Mouse (Mus musculus): ENCODE results near the gene Khdrbs2.
"Not testable (repeated sequence)": the region's sequence is repeated elsewhere in the genome, so short reads cannot be mapped to it uniquely, and the experiment has no call there.

The Khdrbs2 gene

GRCm38 (mm10) chr1:32463103-32463516 is 290.6 kb downstream of the Khdrbs2 start:
- in situ Hi-C loops (cut with MboI, MseI): no loop called here

- in situ Hi-C loops (cut with MboI, MseI): loop anchor here (10.0 kb wide), 1 partner anchor 766 kb away; no protein-coding TSS in a partner anchor
Observed at GRCm38 (mm10) chr1:32471022-32471421, 298.5 kb downstream of the Khdrbs2 start.

DNA sequence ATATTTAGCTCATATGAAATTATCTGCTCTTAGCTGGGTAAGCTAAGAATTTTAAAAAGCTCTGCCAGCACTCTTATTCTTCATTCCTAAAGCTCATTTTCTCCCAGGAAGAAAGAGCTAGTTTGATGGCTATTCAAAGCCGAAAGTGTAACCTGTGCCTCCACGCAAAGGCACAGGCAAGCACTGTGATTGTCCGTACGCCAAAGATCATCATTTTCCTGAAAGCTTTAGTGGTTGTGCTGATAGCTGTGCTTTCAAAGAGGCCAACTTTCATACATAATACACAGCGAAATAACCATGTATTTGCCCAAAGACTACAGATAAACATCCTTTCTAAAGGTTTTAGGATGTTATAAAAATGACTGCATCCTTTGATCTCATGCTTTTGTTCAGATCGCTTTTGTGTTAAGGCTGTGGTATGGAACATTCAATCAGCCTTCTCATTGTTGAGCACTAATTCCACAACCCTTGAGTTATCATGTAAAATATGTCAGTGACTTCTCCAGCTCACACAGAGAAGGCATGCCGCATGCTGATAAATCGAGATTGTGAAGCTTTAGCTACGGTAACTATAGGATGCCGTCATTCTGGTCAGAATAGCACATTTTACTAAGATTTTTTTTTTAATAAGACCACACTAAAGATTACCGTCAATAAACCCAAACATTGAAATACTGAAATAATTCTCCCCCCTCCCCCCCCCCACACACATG is 299.1 kb downstream of the Khdrbs2 start:
- in situ Hi-C loops (cut with MboI, MseI): loop anchor here (10.0 kb wide), 1 partner anchor 767 kb away; no protein-coding TSS in a partner anchor

DNA sequence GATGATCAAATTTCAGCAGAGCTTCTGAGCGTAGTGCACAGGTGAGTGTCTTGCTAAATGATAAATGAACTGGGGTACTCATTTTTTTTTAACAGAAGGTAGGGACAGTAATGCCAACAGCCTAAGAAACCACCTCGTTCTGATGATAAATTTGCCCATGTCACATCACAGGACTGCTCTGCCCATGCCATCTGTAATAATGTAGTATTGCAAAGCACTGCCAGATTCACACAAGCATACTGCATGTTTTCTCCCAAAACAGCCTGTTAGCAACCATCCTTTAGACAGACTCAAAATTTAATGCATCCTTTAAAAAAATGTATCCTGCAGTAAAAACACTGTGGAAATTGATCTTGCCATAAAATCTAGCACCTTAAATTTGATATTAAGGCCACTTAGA is 315.4 kb downstream of the Khdrbs2 start:
- in situ Hi-C loops (cut with MboI, MseI): no loop called here

DNA sequence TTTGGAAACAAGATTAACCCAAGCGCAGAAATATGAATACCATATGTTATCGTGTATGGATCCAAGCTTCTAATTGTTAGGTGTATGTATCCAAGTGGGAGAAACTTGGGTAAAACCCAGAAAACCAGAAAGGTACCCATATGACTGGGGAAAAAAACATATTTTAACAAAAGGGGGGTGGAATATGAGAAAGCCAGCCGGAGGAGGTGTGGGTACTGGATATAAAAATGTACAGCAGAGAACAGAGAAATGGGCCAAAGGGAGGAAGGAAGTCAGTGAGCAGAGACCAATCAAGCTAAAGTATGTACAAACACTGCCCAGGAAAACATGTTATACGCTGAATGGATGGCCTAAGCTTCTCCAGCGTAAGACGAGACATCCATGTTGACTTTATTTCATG is 330.9 kb downstream of the Khdrbs2 start:
- in situ Hi-C loops (cut with MboI, MseI): no loop called here

DNA sequence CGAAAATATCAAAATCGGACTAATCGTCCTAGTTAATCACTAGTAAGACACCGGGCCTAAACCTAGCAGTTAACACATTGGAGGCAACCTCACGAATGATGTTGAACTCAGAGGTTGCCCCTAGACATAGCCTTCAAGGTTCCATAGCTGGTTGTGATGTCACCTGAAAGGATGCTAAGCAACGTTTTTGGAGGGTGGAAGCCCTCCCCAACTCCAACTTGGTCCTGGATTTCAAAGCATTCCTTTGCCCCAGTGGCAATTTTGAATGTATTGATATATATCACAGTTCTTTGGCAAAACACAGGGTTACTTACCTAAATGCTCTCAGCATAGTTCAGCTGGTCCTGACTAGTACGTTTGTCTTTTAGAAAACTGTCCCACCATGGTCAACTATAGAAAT is 374.7 kb downstream of the Khdrbs2 start, which contains the start of gene Gm5415:
TSS of gene Gm5415 (minus strand) at position 101 of the 400 bp plus-strand sequence.
- in situ Hi-C loops (cut with MboI, MseI): not testable (repeated sequence)

GRCm38 (mm10) chr1:32553459-32553858 is 380.9 kb downstream of the Khdrbs2 start:
- in situ Hi-C loops (cut with MboI, MseI): no loop called here

DNA sequence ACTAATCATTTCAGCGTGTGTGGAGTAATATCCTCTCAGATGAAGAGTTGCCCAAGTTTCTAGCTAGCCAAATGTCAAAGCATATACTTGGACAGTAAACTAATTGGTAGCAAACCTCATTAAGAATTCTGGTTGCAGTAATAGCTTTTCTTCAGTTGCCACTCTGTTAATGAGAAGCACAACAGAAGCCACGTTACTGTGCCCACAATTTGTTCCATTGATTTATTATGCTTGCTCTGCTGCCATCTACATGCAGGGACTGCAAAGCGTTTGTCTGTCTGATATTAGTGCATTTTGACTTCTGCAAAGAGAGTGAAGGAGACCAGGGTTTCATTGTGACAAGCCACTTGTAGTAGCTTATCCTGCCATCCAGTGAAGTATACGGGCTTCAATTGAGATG is 381.4 kb downstream of the Khdrbs2 start:
- in situ Hi-C loops (cut with MboI, MseI): no loop called here

DNA sequence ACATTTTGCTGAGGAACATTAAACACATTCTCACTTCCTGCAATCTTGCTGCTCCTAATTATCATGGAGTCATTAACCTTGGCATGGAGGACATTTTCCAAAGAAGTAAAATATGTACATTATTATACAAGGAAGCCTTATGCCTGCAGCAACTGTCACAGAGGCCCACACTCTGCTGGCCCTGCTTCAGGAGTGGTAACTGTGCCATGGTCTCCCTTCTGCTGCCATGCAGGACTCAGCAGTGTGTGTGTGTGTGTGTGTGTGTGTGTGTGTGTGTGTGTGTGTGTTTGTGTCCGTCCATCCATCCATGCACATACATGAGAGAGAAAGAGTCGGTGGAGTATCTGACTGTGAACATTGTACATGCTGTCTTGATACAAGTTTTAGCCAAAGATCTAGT is 396.4 kb downstream of the Khdrbs2 start:
- in situ Hi-C loops (cut with MboI, MseI): no loop called here

DNA sequence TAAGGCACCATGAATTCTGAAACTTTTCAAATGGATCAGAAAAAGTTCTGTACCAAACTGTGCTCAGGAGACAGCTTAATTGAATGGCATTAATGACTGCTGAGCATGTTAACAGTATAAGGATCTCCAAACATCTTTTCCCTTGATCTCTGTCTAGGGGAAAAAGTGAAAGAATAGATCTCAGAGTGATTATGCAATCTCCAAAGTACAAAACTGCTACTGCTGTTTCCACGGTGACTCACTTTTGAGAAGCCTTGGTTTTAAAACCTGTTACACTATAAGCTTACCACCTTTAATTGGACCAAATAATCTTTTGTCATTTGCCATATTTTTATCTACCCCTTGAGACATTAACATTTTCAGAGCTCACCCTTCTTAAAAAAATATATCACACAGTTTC is 453.5 kb downstream of the Khdrbs2 start:
- in situ Hi-C loops (cut with MboI, MseI): no loop called here

GRCm38 (mm10) chr1:32632415-32633354 is 460.2 kb downstream of the Khdrbs2 start:
- in situ Hi-C loops (cut with MboI, MseI): no loop called here

GRCm38 (mm10) chr1:32633404-32633803 is 460.9 kb downstream of the Khdrbs2 start:
- in situ Hi-C loops (cut with MboI, MseI): no loop called here

- in situ Hi-C loops (cut with MboI, MseI): no loop called here
Observed at GRCm38 (mm10) chr1:32639118-32639517, 466.6 kb downstream of the Khdrbs2 start.

DNA sequence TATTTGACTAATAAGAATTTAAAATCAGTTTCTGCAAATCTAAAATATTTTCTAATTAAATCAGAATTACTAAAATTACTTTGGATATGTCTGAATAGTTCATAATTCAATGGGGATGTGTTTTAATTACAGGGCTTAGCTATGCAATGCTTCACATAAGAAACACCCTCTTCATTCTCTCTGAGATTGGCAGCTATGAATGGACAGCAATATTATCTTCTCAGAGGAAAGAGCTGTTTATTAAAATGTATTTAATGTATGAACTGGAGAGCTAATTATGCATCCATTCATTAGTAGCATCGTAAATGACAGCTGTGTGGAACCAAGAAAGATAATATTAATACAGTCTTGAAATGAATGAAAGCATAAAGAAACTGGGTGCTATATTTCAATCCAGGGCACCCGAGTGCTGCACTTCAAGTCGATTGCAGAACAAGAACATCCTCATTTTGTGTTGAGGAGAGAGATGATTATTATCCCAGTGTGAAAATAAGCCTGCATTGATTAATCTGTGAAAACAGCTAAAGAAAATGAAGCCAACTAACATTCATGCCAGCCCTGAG is 477.2 kb downstream of the Khdrbs2 start:
- in situ Hi-C loops (cut with MboI, MseI): no loop called here

- in situ Hi-C loops (cut with MboI, MseI): no loop called here
Observed at GRCm38 (mm10) chr1:32693806-32694205, 521.3 kb downstream of the Khdrbs2 start.

GRCm38 (mm10) chr1:32700132-32700531 is 527.6 kb downstream of the Khdrbs2 start:
- in situ Hi-C loops (cut with MboI, MseI): no loop called here

- in situ Hi-C loops (cut with MboI, MseI): no loop called here
Observed at GRCm38 (mm10) chr1:32701267-32701666, 528.8 kb downstream of the Khdrbs2 start.
